Mouse (Mus musculus): ENCODE data around the gene Cacna2d2. TPM values are rescaled to one million over a fixed set of nuclear protein-coding genes. Genes with fewer than 3 reads are reported as not detected.
"Not testable (repeated sequence)": the region's sequence is repeated elsewhere in the genome, so short reads cannot be mapped to it uniquely, and the experiment has no call there.

Gene Cacna2d2
- polyA plus RNA-seq, 1 experiment from 2014 or later, result 0.15 TPM

DNA sequence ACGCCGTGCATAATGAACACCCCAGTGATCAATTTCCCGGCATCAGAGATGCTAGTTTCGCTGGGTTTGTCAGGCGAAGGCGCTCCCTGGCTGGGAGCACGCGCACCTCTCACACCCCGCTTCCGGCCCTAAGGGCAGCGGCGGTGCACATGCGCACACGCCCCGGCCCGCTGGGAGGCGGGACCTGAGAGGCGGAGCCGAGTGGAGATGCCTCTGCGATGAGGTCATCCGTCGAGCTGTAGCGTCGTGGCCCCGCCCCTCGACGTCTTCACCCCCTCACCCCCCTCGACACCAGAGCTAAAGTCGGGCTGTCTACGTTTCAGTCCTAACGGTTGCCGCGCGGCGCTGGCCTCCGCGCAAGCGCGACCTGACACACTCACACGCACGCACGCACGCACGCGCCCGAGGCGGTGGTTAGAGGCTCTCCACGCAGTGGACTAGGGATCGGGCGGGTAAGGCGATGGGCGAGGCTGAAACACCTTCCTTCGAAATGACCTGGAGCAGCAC, 155.0 kb downstream of the Cacna2d2 start:
- H3K9me3 ChIP-seq (ENCODE audit: control insufficient read depth, low read length), result no peaks in the 10 kb centered on the region
- peak overlapping the region; percentile 83 for H3K4me2 ChIP-seq (replicated peaks; ENCODE audit: low read depth)
- peak overlapping the region; percentile 85 for H3K9ac ChIP-seq (ENCODE audit: low read length)
- ATAC-seq (ENCODE audit: low FRiP score, low TSS enrichment) (peak; percentile 91), DNase-seq (ENCODE audit: low spot score) (peak; percentile 98)
- H3K27me3 ChIP-seq (ENCODE audit: control insufficient read depth, insufficient read depth, low read length), result no peaks in the 10 kb centered on the region
- H3K36me3 ChIP-seq (ENCODE audit: control insufficient read depth, insufficient read depth, low read length), result peaks cover 22% of the 10 kb centered on the region
- peak overlapping the region; percentile 69 for H3K4me3 ChIP-seq (ENCODE audit: low read depth, low read length)
- under 1% methylated on average over 45 of the region's 53 CpGs for WGBS
- TF ChIP-seq CTCF (IDR thresholded peaks at IDR 0.05; ENCODE audit: low read depth) (no peak; the same call in 1 of the 2 replicates), EP300 (optimal IDR thresholded peaks at IDR 0.05) (no peak)
- peak overlapping the region; percentile 97 for H3K27ac ChIP-seq (replicated peaks)
- H3K4me1 ChIP-seq (replicated peaks; ENCODE audit: control insufficient read depth, insufficient read depth), result peaks cover 22% of the 10 kb centered on the region

DNA sequence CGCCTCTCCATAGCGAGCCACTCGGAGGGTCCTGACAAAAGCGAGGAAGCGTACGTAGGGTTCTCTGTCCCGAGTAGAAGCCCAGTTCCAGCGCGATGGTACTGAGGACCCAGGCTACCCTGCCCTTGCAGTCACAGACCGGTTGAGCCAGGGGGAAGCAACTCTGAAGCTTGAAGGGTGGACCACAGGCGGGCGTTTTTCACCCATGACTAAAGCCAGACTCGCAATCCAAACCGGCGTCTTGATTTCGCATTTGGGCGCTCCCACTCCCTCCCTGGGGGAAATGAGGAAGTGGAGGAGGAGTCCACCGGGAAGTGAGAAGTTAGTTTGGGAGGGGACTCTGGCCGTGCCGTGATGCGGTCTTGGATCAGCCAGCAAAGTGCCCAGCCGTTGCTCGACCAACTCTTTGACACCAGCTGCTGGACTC, 155.6 kb downstream of the Cacna2d2 start:
- peaks cover 22% of the 10 kb centered on the region for H3K4me1 ChIP-seq (replicated peaks; ENCODE audit: control insufficient read depth, insufficient read depth)
- peak overlapping the region; percentile 69 for H3K4me3 ChIP-seq (ENCODE audit: low read depth, low read length)
- H3K4me2 ChIP-seq (replicated peaks; ENCODE audit: low read depth), result peak overlapping the region; percentile 83
- ATAC-seq (ENCODE audit: low FRiP score, low TSS enrichment) (peak; percentile 9), DNase-seq (ENCODE audit: low spot score) (peak; percentile 72)
- under 1% methylated on average over 23 of the region's 23 CpGs for WGBS
- peaks cover 25% of the 10 kb centered on the region for H3K36me3 ChIP-seq (ENCODE audit: control insufficient read depth, insufficient read depth, low read length)
- H3K9ac ChIP-seq (ENCODE audit: low read length), result peak overlapping the region; percentile 85
- no peak; the same call in 1 of the 2 replicates for TF ChIP-seq CTCF (IDR thresholded peaks at IDR 0.05; ENCODE audit: low read depth)
- TF ChIP-seq EP300 (optimal IDR thresholded peaks at IDR 0.05), result no peak
- H3K27ac ChIP-seq (replicated peaks), result peak overlapping the region; percentile 97
- no peaks in the 10 kb centered on the region for H3K27me3 ChIP-seq (ENCODE audit: control insufficient read depth, insufficient read depth, low read length)
- no peaks in the 10 kb centered on the region for H3K9me3 ChIP-seq (ENCODE audit: control insufficient read depth, low read length)

DNA sequence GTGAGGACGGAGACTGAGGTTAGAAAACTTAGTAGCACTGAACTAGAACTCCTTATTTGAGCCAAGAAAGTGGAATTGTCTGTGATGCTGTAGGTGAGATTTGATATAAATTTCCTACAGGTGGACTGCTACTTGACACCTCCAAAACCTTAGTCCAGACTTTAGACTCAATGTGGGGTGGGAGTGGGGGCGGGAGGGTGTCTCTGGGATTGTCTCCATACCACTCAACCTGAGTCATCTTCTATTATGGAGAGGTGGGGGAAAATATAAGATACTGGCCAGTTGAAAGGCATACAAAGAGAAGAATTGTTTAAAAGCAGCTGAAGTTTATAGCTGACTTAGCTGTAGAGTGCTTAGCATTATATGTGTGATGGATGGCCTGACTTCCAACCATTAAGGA, 156.3 kb downstream of the Cacna2d2 start:
- H3K27ac ChIP-seq (replicated peaks), result peak overlapping the region; percentile 97
- ATAC-seq (ENCODE audit: low FRiP score, low TSS enrichment) (no peak), DNase-seq (ENCODE audit: low spot score) (no peak)
- WGBS, result 25% methylated on average over 2 of the region's 2 CpGs
- peak overlapping the region; percentile 69 for H3K4me3 ChIP-seq (ENCODE audit: low read depth, low read length)
- H3K9me3 ChIP-seq (ENCODE audit: control insufficient read depth, low read length), result no peaks in the 10 kb centered on the region
- H3K36me3 ChIP-seq (ENCODE audit: control insufficient read depth, insufficient read depth, low read length), result peaks cover 25% of the 10 kb centered on the region
- H3K4me2 ChIP-seq (replicated peaks; ENCODE audit: low read depth), result peak overlapping the region; percentile 83
- H3K4me1 ChIP-seq (replicated peaks; ENCODE audit: control insufficient read depth, insufficient read depth), result peaks cover 21% of the 10 kb centered on the region
- H3K9ac ChIP-seq (ENCODE audit: low read length), result peak overlapping the region; percentile 85
- TF ChIP-seq EP300 (optimal IDR thresholded peaks at IDR 0.05) (no peak), CTCF (IDR thresholded peaks at IDR 0.05; ENCODE audit: low read depth) (no peak)
- H3K27me3 ChIP-seq (ENCODE audit: control insufficient read depth, insufficient read depth, low read length), result no peaks in the 10 kb centered on the region

DNA sequence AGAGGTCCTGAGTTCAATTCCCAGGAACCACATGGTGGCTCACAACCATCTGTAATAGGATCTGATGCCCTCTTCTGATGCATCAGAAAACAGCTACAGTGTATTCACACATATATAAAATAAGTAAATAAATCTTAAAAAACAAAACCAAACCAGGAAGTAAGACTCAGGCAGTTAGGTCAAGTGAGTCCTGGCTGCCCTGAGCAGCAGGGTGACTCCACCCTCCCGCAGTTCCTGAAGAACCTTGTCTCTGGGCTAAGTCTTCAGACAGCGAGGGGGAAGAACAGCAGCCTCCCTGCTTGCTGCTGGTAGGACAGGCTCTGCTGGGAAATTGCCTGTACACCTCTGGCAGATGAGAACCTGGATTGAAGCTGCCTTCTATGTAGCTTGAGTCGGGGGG, 156.9 kb downstream of the Cacna2d2 start:
- H3K4me3 ChIP-seq (ENCODE audit: low read depth, low read length), result peak overlapping the region; percentile 69
- 56% methylated on average over 3 of the region's 3 CpGs for WGBS
- peak overlapping the region; percentile 83 for H3K4me2 ChIP-seq (replicated peaks; ENCODE audit: low read depth)
- peak overlapping the region; percentile 97 for H3K27ac ChIP-seq (replicated peaks)
- H3K36me3 ChIP-seq (ENCODE audit: control insufficient read depth, insufficient read depth, low read length), result peaks cover 28% of the 10 kb centered on the region
- peak overlapping the region; percentile 31; the same call in 1 of the 2 replicates for H3K9ac ChIP-seq (ENCODE audit: low read length)
- H3K9me3 ChIP-seq (ENCODE audit: control insufficient read depth, low read length), result no peaks in the 10 kb centered on the region
- DNase-seq (ENCODE audit: low spot score) (no peak), ATAC-seq (ENCODE audit: low FRiP score, low TSS enrichment) (no peak)
- no peaks in the 10 kb centered on the region for H3K27me3 ChIP-seq (ENCODE audit: control insufficient read depth, insufficient read depth, low read length)
- TF ChIP-seq EP300 (optimal IDR thresholded peaks at IDR 0.05), result no peak
- TF ChIP-seq CTCF (IDR thresholded peaks at IDR 0.05; ENCODE audit: low read depth), result no peak
- peaks cover 17% of the 10 kb centered on the region for H3K4me1 ChIP-seq (replicated peaks; ENCODE audit: control insufficient read depth, insufficient read depth)

DNA sequence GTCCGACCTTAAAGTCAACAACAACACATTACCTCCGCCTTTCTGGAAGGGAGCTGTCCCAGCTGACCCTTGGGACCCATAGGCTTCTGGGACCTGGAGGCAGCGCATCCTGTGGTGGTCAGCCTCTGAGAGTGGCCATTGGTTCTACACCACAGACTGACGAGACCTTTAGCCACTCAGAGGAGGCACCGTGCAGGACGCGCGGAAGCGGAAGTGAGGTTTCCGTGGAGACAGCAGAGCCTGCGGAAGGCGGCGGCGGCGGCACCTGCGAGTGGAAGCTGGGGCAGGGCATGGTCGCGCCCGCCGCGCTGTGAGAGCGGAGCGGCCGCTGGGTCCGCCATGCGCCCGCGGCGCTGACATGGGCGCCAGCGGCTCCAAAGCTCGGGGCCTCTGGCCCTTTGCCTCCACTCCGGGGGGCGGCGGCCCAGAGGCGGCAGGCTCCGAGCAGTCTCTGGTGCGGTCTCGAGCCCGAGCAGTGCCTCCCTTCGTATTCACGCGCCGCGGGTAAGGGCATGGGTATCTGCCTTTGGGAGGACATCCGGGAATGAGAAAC, 163.7 kb downstream of the Cacna2d2 start, which contains the start of gene Tusc2:
TSS of gene Tusc2 (plus strand) at position 227 of the 553 bp plus-strand sequence.
- WGBS, result 1% methylated on average over 46 of the region's 46 CpGs
- ATAC-seq (ENCODE audit: low FRiP score, low TSS enrichment) (peak; percentile 94), DNase-seq (ENCODE audit: low spot score) (peak; percentile 96)
- H3K36me3 ChIP-seq (ENCODE audit: control insufficient read depth, insufficient read depth, low read length), result peaks cover 26% of the 10 kb centered on the region
- peak within 1 kb of the TSS; percentile 86 for H3K4me2 ChIP-seq (replicated peaks; ENCODE audit: low read depth)
- peak within 1 kb of the TSS; percentile 79 for H3K4me3 ChIP-seq (ENCODE audit: low read depth, low read length)
- H3K4me1 ChIP-seq (replicated peaks; ENCODE audit: control insufficient read depth, insufficient read depth), result peaks cover 6% of the 10 kb centered on the region; the same call in 1 of the 2 replicates
- no peaks in the 10 kb centered on the region for H3K9me3 ChIP-seq (ENCODE audit: control insufficient read depth, low read length)
- TF ChIP-seq EP300 (optimal IDR thresholded peaks at IDR 0.05) (no peak), CTCF (IDR thresholded peaks at IDR 0.05; ENCODE audit: low read depth) (no peak)
- H3K27me3 ChIP-seq (ENCODE audit: control insufficient read depth, insufficient read depth, low read length), result no peaks in the 10 kb centered on the region
- peak within 1 kb of the TSS; percentile 82 for H3K9ac ChIP-seq (ENCODE audit: low read length)
- peak within 1 kb of the TSS; percentile 84 for H3K27ac ChIP-seq (replicated peaks)

DNA sequence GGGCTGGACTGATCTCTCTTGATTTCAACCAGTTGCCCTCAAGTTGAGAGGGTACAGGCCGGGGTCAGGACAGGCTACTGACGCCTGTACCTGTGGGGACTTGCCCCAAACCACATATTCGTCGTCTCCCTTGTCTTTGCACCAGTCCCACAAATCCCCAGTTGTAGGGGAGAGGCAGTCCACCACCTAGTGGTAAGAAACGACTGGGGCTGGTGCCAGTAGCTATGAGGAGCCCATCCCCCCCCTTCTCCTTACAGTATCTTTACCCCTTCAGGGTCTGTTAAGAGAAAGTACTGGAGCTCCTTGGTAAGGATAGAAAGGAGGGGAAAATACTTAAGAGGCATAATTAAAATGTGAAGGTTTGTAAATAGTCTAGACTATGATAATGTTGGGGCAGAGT, 166.1 kb downstream of the Cacna2d2 start:
- not testable (repeated sequence) for DNase-seq (ENCODE audit: low spot score); H3K9me3 ChIP-seq (ENCODE audit: control insufficient read depth, low read length); H3K27me3 ChIP-seq (ENCODE audit: control insufficient read depth, insufficient read depth, low read length); H3K4me3 ChIP-seq (ENCODE audit: low read depth, low read length); H3K4me2 ChIP-seq (replicated peaks; ENCODE audit: low read depth); H3K9ac ChIP-seq (ENCODE audit: low read length); ATAC-seq (ENCODE audit: low FRiP score, low TSS enrichment)
- H3K36me3 ChIP-seq (ENCODE audit: control insufficient read depth, insufficient read depth, low read length), result peaks cover 10% of the 10 kb centered on the region
- peaks cover 14% of the 10 kb centered on the region for H3K4me1 ChIP-seq (replicated peaks; ENCODE audit: control insufficient read depth, insufficient read depth)
- 32% methylated on average over 5 of the region's 5 CpGs for WGBS
- H3K27ac ChIP-seq (replicated peaks), result peak overlapping the region; percentile 71
- peak; percentile 60 for TF ChIP-seq CTCF (IDR thresholded peaks at IDR 0.05; ENCODE audit: low read depth)

Measured in stomach, postnatal 0 days (tissue).